Mouse (Mus musculus) intestine, postnatal 0 days (tissue): ENCODE results near the gene Pdzd7. TPM values are rescaled to one million over a fixed set of nuclear protein-coding genes. Genes with fewer than 3 reads are reported as not detected.

Experiments
- ATAC-seq: fragments of 200-750 bp; cut with Nextera tagmentation; 2 replicates; pipeline ENCODE4 v1.8.0; 2017; ENCODE audit warnings: mild to moderate bottlenecking, moderate TSS enrichment, moderate library complexity
- H3K27ac ChIP-seq: fragments of 300-500 bp; sonication (generic); 2 replicates; pipeline ENCODE4 v1.5.1; 2014; ENCODE audit warnings: mild to moderate bottlenecking, low read depth, low read length, moderate library complexity
- H3K27me3 ChIP-seq: fragments of 300-500 bp; sonication (generic); replicated peaks from 2 replicates; pipeline ENCODE4 v1.6.1; 2014; ENCODE audit warnings: low read length, mixed read lengths; ENCODE audit not compliant: control insufficient read depth, insufficient read depth
- H3K36me3 ChIP-seq: fragments of 300-500 bp; sonication (generic); 2 replicates; pipeline ENCODE4 v1.6.1; 2014; ENCODE audit warnings: mild to moderate bottlenecking, moderate library complexity; ENCODE audit not compliant: control insufficient read depth, insufficient read depth
- H3K4me1 ChIP-seq: fragments of 300-500 bp; sonication (generic); replicated peaks from 2 replicates; pipeline ENCODE4 v1.6.1; 2014; ENCODE audit warnings: antibody characterized with exemption, low read length, mixed read lengths; ENCODE audit not compliant: control insufficient read depth, insufficient read depth
- H3K4me2 ChIP-seq: fragments of 300-500 bp; sonication (generic); replicated peaks from 2 replicates; pipeline ENCODE4 v1.6.1; 2014; ENCODE audit warnings: low read depth, mild to moderate bottlenecking, moderate library complexity
- H3K4me3 ChIP-seq: fragments of 300-500 bp; sonication (generic); 2 replicates; pipeline ENCODE4 v1.5.1; 2014; ENCODE audit warnings: low read depth, low read length
- H3K9ac ChIP-seq: fragments of 300-500 bp; sonication (generic); 2 replicates; pipeline ENCODE4 v1.6.1; 2014; ENCODE audit warnings: mild to moderate bottlenecking, low read depth, low read length
- H3K9me3 ChIP-seq: fragments of 300-500 bp; sonication (generic); 2 replicates; pipeline ENCODE4 v1.6.1; 2016; ENCODE audit warnings: mixed run types; ENCODE audit not compliant: control insufficient read depth
- CTCF ChIP-seq: sonication (generic); IDR thresholded peaks from 2 replicates; pipeline ENCODE4 v1.5.1; 2016; ENCODE audit warnings: low read depth, mild to moderate bottlenecking, control low read depth, antibody characterized with exemption, moderate library complexity
- WGBS: fragments of 180-500 bp; shearing (Covaris S2); extraction: QIAGEN DNeasy Blood & Tissue Kit; methylation state at CpG from one replicate; pipeline ENCODE4 v1.1.7; 2014; 5-methylcytosine and 5-hydroxymethylcytosine counted together
- polyA plus RNA-seq: library from polyadenylated mRNA; unstranded; fragments of >200 nt; fragmentation: Nextera tagmentation; extraction: Ambion mirVana; gene quantifications from 2 replicates; pipeline ENCODE4 v1.2.1, GENCODE M21; 2015

Gene Pdzd7
- polyA plus RNA-seq, 1 experiment from 2014 or later: 0.22 TPM

DNA sequence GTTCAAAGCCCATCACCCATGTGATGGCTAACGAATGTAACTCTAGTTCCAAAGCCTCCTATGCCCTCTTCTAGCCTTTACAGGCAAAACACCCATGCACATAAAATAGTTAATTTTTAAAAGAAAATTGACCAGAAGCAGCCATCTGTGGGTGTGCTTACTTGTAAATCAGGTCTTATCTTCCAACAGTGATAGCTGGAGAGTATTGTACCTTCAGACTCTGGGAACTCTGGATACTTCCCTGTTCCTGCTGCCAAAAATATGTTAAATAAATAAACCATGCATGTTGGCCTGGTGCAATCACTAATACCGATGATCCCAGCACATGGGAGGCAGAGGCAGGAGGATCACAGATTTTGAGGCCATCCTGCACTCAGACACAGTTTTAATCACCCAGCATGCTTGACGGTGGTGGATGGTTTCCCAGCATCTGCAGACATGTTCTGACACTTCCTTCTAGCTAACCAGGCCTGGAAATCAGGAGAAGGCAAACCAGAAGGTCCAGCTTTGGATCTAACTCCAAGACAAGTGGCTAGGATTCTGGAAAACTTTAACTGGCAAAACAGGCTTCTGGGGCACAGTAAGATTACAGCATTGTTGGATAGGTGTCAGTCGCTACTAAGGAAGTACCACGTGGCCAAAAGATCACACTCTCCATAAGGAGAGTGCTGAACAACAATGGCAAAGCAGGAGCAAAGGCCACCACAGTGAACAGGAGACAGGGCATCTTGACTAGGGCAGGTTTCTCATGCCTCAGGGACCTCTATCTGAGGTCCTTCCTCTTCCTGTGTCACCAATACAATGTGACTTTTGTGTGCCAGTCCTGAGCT lies 60.1 kb downstream of the Pdzd7 start:
- Histone ChIP-seq H3K9ac (no peak overlapping the region), H3K4me1 (0 out of 2 replicates have a peak, but pooled peaks cover 12% of the 10 kb centered on the region), H3K4me3 (no peak overlapping the region), H3K27me3 (no peaks in the 10 kb centered on the region), H3K27ac (peak overlapping the region; percentile 66; the same call in 1 of the 2 replicates), H3K36me3 (peaks cover 5% of the 10 kb centered on the region), H3K9me3 (no peaks in the 10 kb centered on the region), H3K4me2 (no peak overlapping the region)
- TF ChIP-seq CTCF: no peak
- ATAC-seq: peak; percentile 71
- WGBS: 21% methylated on average over 5 of the region's 5 CpGs

DNA sequence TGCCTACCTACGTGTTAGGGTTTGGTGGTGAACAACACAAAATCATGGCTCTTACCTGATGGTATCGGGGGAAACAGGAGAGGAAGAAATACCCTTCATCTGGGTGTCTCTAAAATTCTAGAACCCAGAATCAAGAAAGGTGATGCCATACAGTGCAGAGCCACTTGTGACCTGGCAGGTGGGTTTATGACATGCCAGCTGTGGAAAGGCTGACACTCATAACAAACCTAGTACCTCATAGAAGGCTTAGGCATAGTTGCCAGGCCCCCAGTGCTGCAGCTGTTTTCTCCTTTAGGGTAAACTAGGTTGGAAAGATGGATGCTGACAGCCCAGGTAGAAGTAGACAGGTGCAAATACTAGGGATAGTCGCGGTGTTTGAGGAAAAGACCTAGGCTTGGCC lies 61.1 kb downstream of the Pdzd7 start:
- TF ChIP-seq CTCF: no peak
- no peak for ATAC-seq
- H3K27ac ChIP-seq: peak overlapping the region; percentile 66
- H3K4me1 ChIP-seq: 0 out of 2 replicates have a peak, but pooled peaks cover 12% of the 10 kb centered on the region
- H3K4me2 ChIP-seq: no peak overlapping the region
- peaks cover 5% of the 10 kb centered on the region for H3K36me3 ChIP-seq
- no peaks in the 10 kb centered on the region for H3K9me3 ChIP-seq
- no peak overlapping the region for H3K9ac ChIP-seq
- H3K27me3 ChIP-seq: no peaks in the 10 kb centered on the region
- H3K4me3 ChIP-seq: no peak overlapping the region
- WGBS: 77% methylated on average over 4 of the region's 4 CpGs

DNA sequence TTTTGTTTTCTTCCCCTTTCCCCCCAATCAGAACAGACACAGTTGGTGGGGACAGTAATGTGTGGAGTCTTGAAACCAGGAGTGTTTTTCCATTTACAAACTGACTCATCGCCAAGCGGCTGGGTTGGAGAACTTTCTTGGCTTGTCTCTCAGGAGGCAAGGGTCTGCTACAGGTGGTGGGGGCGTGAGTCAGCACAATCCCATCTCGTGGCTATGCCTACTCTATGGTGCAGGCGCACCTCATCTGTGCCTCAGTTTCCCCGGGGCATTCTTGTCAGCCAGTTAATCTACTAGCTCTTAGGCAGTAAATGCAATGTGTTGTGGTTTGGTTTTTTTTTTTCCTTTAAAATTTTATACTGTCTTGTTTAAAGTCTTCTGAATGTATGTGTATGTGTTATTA lies 62.2 kb downstream of the Pdzd7 start:
- H3K36me3 ChIP-seq: peaks cover 11% of the 10 kb centered on the region
- no peak overlapping the region for H3K9ac ChIP-seq
- TF ChIP-seq CTCF: no peak
- 68% methylated on average over 6 of the region's 6 CpGs for WGBS
- no peaks in the 10 kb centered on the region for H3K9me3 ChIP-seq
- ATAC-seq: no peak
- H3K27me3 ChIP-seq: no peaks in the 10 kb centered on the region
- H3K4me2 ChIP-seq: no peak overlapping the region
- peak overlapping the region; percentile 37; the same call in 1 of the 2 replicates for H3K27ac ChIP-seq
- 0 out of 2 replicates have a peak, but pooled peaks cover 6% of the 10 kb centered on the region for H3K4me1 ChIP-seq
- H3K4me3 ChIP-seq: no peak overlapping the region

DNA sequence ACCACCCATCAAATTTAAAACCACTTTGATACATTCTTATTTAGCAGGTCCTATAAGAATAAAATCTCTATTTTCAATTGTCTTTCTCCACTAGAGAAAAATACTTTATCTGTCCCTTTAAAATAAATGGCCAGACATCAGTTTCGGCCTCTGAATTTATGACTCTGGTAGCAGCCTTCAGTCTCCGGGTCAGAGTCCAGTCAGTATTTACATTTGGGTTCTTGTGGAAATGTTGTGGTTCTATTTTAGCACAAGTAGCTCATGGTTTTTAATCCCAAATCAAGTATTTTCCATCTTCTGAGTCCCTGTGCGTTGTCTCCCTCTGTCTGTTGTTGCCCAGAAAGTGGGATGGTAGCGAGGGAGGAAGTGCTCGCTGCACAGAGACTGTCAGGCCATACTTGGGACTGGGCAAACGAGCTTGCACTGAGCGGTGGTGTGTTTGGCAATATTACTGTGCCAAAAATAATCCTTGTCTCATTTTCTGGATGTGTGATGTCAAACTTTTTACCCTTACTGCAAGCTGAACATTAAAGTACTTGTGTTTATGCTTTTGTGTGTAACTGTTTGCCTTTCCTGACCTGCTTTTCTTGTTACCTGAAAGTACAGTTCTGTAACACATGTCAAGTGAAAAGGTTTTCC lies 62.9 kb downstream of the Pdzd7 start:
- peak overlapping the region; percentile 76 for H3K27ac ChIP-seq
- H3K4me2 ChIP-seq: peak overlapping the region; percentile 52
- H3K4me1 ChIP-seq: 0 out of 2 replicates have a peak, but pooled peaks cover 6% of the 10 kb centered on the region
- ATAC-seq: no peak
- H3K36me3 ChIP-seq: peaks cover 18% of the 10 kb centered on the region
- no peak overlapping the region for H3K9ac ChIP-seq
- no peak overlapping the region for H3K4me3 ChIP-seq
- H3K9me3 ChIP-seq: no peaks in the 10 kb centered on the region
- TF ChIP-seq CTCF: no peak
- H3K27me3 ChIP-seq: no peaks in the 10 kb centered on the region
- 34% methylated on average over 7 of the region's 7 CpGs for WGBS

DNA sequence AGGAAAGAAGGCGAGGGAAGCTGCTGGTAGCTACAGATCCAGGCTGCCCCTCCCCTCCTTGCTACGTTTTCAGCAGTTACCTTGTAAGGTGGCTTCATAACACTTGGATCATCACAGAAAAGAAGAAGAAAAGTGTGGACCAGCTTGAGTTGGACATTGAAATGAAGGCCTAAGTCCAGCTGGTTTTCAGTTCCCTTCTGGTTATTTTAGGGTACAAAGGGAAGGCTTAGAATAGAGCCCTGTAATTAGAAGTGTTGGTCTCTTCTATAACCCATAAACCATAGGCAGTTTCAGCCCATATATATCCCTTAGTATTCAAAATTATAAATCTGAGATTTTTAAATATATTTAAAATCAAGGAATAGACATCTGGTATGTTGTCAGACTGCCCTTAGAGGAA lies 64.7 kb downstream of the Pdzd7 start:
- Histone ChIP-seq H3K27ac (no peak overlapping the region), H3K9me3 (no peaks in the 10 kb centered on the region), H3K4me1 (0 out of 2 replicates have a peak, but pooled peaks cover 6% of the 10 kb centered on the region), H3K4me2 (no peak overlapping the region), H3K36me3 (peaks cover 37% of the 10 kb centered on the region), H3K9ac (no peak overlapping the region), H3K4me3 (no peak overlapping the region), H3K27me3 (no peaks in the 10 kb centered on the region)
- no peak for ATAC-seq
- TF ChIP-seq CTCF: no peak
- 79% methylated on average over 2 of the region's 2 CpGs for WGBS

DNA sequence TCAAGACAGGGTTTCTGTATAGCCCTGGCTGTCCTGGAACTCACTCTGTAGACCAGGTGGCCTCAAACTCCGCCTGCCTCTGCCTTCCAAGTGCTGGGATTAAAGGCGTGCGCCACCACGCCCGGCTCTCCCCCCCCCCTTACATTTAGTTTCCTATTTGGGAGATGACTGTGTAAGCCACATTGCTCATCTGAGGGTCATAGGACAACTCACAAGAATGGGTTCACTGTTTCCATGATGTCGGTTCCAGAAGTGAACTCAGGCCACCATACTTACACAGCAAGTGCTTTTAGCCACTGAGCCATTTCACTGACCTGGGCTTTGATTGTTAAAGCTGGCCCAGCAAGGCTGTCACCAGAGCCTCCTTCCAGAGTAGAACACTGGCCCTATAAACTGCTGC lies 68.4 kb downstream of the Pdzd7 start:
- Histone ChIP-seq H3K4me3 (no peak overlapping the region), H3K4me1 (no peaks in the 10 kb centered on the region), H3K36me3 (peaks cover 72% of the 10 kb centered on the region), H3K4me2 (no peak overlapping the region), H3K9ac (no peak overlapping the region), H3K27ac (no peak overlapping the region), H3K27me3 (no peaks in the 10 kb centered on the region), H3K9me3 (no peaks in the 10 kb centered on the region)
- 69% methylated on average over 6 of the region's 6 CpGs for WGBS
- ATAC-seq: no peak
- TF ChIP-seq CTCF: no peak

Other genes with a start within 250 kb of the Pdzd7 start
- gene Slf2, start 114.6 kb downstream of the Pdzd7 start, polyA plus RNA-seq: 11.4 and 13.4 TPM in 2 replicates
- gene Sema4g, start 56.6 kb downstream of the Pdzd7 start, polyA plus RNA-seq: 7.8 and 10.0 TPM in 2 replicates
- gene Twnk, start 40.1 kb downstream of the Pdzd7 start, polyA plus RNA-seq: 7.1 and 7.4 TPM in 2 replicates
- 80.1 and 83.0 TPM in 2 replicates for gene Mrpl43, start 39.3 kb downstream of the Pdzd7 start, polyA plus RNA-seq
- 26.0 and 26.2 TPM in 2 replicates for gene Lzts2, start 31.3 kb downstream of the Pdzd7 start, polyA plus RNA-seq
- gene Sfxn3, start 1.8 kb upstream of the Pdzd7 start, polyA plus RNA-seq: 15.1 and 17.5 TPM in 2 replicates
- gene Kazald1, start 29.5 kb upstream of the Pdzd7 start, polyA plus RNA-seq: 1.2 and 2.1 TPM in 2 replicates
- gene Tlx1, start 105.0 kb upstream of the Pdzd7 start, polyA plus RNA-seq: not detected in 2 replicates
- not detected in 2 replicates for gene Lbx1, start 190.1 kb upstream of the Pdzd7 start, polyA plus RNA-seq